Mouse (Mus musculus): Measurements from ENCODE around the gene Prpsap1. TPM values are rescaled to one million over a fixed set of nuclear protein-coding genes. Genes with fewer than 3 reads are reported as not detected.

Prpsap1 gene
- polyA plus RNA-seq, 1 experiment from 2014 or later: 81.7 TPM

- Histone ChIP-seq H3K27me3 (no peaks in the 10 kb centered on the region), H3K9me3 (replicated peaks) (no peaks in the 10 kb centered on the region), H3K36me3 (no peaks in the 10 kb centered on the region), H3K4me3 (no peak overlapping the region), H3K4me2 (no peak overlapping the region), H3K27ac (peak overlapping the region; percentile 8; the same call in 1 of the 2 replicates), H3K9ac (no peak overlapping the region), H3K4me1 (replicated peaks) (peaks cover 5% of the 10 kb centered on the region)
- 65% methylated on average over 10 of the region's 10 CpGs for WGBS
- 0 out of 2 replicates have a peak, but pooled peaks have one; percentile 28 for ATAC-seq (replicated peaks; ENCODE audit: insufficient number of reproducible peaks, insufficient read depth, low FRiP score, low read depth)
Observed at GRCm38 (mm10) chr11:116423782-116424620, 70.0 kb downstream of the Prpsap1 start.

- no peak overlapping the region for H3K4me3 ChIP-seq
- no peaks in the 10 kb centered on the region for H3K27me3 ChIP-seq
- no peaks in the 10 kb centered on the region for H3K9me3 ChIP-seq (replicated peaks)
- ATAC-seq (replicated peaks; ENCODE audit: insufficient number of reproducible peaks, insufficient read depth, low FRiP score, low read depth): no peak
- H3K4me1 ChIP-seq (replicated peaks): peaks cover 2% of the 10 kb centered on the region
- WGBS: 77% methylated on average over 6 of the region's 6 CpGs
- no peak overlapping the region for H3K4me2 ChIP-seq
- H3K36me3 ChIP-seq: no peaks in the 10 kb centered on the region
- no peak overlapping the region for H3K27ac ChIP-seq
- H3K9ac ChIP-seq: no peak overlapping the region
Observed at GRCm38 (mm10) chr11:116423214-116423613, 70.8 kb downstream of the Prpsap1 start.

- H3K4me2 ChIP-seq: no peak overlapping the region
- no peak for ATAC-seq (replicated peaks; ENCODE audit: insufficient number of reproducible peaks, insufficient read depth, low FRiP score, low read depth)
- no peaks in the 10 kb centered on the region for H3K36me3 ChIP-seq
- peaks cover 4% of the 10 kb centered on the region for H3K4me1 ChIP-seq (replicated peaks)
- H3K9ac ChIP-seq: no peak overlapping the region
- no peaks in the 10 kb centered on the region for H3K9me3 ChIP-seq (replicated peaks)
- H3K27me3 ChIP-seq: no peaks in the 10 kb centered on the region
- 71% methylated on average over 2 of the region's 2 CpGs for WGBS
- H3K4me3 ChIP-seq: no peak overlapping the region
- H3K27ac ChIP-seq: no peak overlapping the region
Observed at GRCm38 (mm10) chr11:116422562-116422961, 71.4 kb downstream of the Prpsap1 start.

- Histone ChIP-seq H3K36me3 (no peaks in the 10 kb centered on the region), H3K4me1 (replicated peaks) (peaks cover 4% of the 10 kb centered on the region), H3K27ac (no peak overlapping the region), H3K4me3 (no peak overlapping the region), H3K27me3 (no peaks in the 10 kb centered on the region), H3K9me3 (replicated peaks) (no peaks in the 10 kb centered on the region), H3K9ac (no peak overlapping the region), H3K4me2 (no peak overlapping the region)
- ATAC-seq (replicated peaks; ENCODE audit: insufficient number of reproducible peaks, insufficient read depth, low FRiP score, low read depth): no peak
- 69% methylated on average over 6 of the region's 6 CpGs for WGBS
Observed at GRCm38 (mm10) chr11:116421102-116421501, 72.9 kb downstream of the Prpsap1 start.

Other genes starting within 250 kb of the Prpsap1 start
- gene Srp68, start 220.0 kb downstream of the Prpsap1 start, polyA plus RNA-seq (2015; fragmentation: Nextera tagmentation; extraction: Ambion mirVana): 57.2 and 74.0 TPM in 2 replicates
- gene Galr2, start 213.3 kb downstream of the Prpsap1 start, polyA plus RNA-seq (2015; fragmentation: Nextera tagmentation; extraction: Ambion mirVana): 0.19 and 0.20 TPM in 2 replicates
- 45.2 and 58.2 TPM in 2 replicates for gene Exoc7, start 187.0 kb downstream of the Prpsap1 start, polyA plus RNA-seq (2015; fragmentation: Nextera tagmentation; extraction: Ambion mirVana)
- 0.89 and 2.6 TPM in 2 replicates for gene Foxj1, start 158.8 kb downstream of the Prpsap1 start, polyA plus RNA-seq (2015; fragmentation: Nextera tagmentation; extraction: Ambion mirVana)
- gene Rnf157, start 81.2 kb downstream of the Prpsap1 start, polyA plus RNA-seq (2015; fragmentation: Nextera tagmentation; extraction: Ambion mirVana): 7.1 and 14.3 TPM in 2 replicates
- gene Ubald2, start 60.1 kb downstream of the Prpsap1 start, polyA plus RNA-seq (2015; fragmentation: Nextera tagmentation; extraction: Ambion mirVana): 29.3 and 32.5 TPM in 2 replicates
- gene Qrich2, start 28.0 kb downstream of the Prpsap1 start, polyA plus RNA-seq (2015; fragmentation: Nextera tagmentation; extraction: Ambion mirVana): 0.10 TPM in 1 of 2 replicates, not detected in the other
- gene Sphk1, start 36.7 kb upstream of the Prpsap1 start, polyA plus RNA-seq (2015; fragmentation: Nextera tagmentation; extraction: Ambion mirVana): 2.8 and 4.4 TPM in 2 replicates
- gene Ube2o, start 87.2 kb upstream of the Prpsap1 start, polyA plus RNA-seq (2015; fragmentation: Nextera tagmentation; extraction: Ambion mirVana): 14.4 and 20.7 TPM in 2 replicates
- not detected in 2 replicates for gene Aanat, start 92.2 kb upstream of the Prpsap1 start, polyA plus RNA-seq (2015; fragmentation: Nextera tagmentation; extraction: Ambion mirVana)
- 6.7 and 10.4 TPM in 2 replicates for gene Rhbdf2, start 132.8 kb upstream of the Prpsap1 start, polyA plus RNA-seq (2015; fragmentation: Nextera tagmentation; extraction: Ambion mirVana)
- 1.3 and 1.4 TPM in 2 replicates for gene Prcd, start 159.3 kb upstream of the Prpsap1 start, polyA plus RNA-seq (2015; fragmentation: Nextera tagmentation; extraction: Ambion mirVana)
- gene Cygb, start 160.1 kb upstream of the Prpsap1 start, polyA plus RNA-seq (2015; fragmentation: Nextera tagmentation; extraction: Ambion mirVana): 9.1 and 11.6 TPM in 2 replicates